Mouse (Mus musculus): Measurements from ENCODE around the gene Rgs7.

Rgs7 gene

GRCm38 (mm10) chr1:175028716-175029204 is 463.5 kb downstream of the Rgs7 start:
- no peak for DNase-seq (ENCODE audit: low spot score)

GRCm38 (mm10) chr1:175028267-175028666 is 464.0 kb downstream of the Rgs7 start:
- no peak for DNase-seq (ENCODE audit: low spot score)

- no peak for DNase-seq (ENCODE audit: low spot score)
Observed at GRCm38 (mm10) chr1:175025781-175026309, 466.5 kb downstream of the Rgs7 start.

- DNase-seq (ENCODE audit: low spot score), result no peak
Observed at GRCm38 (mm10) chr1:175024136-175024535, 468.2 kb downstream of the Rgs7 start.
